Mouse (Mus musculus) liver, adult 2 months (tissue): ENCODE data around the gene Musk. TPM values are rescaled to one million over a fixed set of nuclear protein-coding genes. Genes with fewer than 3 reads are reported as not detected.

ENCODE experiments used
- DNase-seq: peaks from one replicate; pipeline ENCODE4 v3.0.0-alpha.2; 2011; ENCODE audit warnings: low read depth, low spot score; ENCODE audit errors: extremely low read depth
- H3K27ac ChIP-seq: fragments of 200-500 bp; replicated peaks from 2 replicates; pipeline ENCODE4 v1.5.1; 2012; ENCODE audit warnings: low read depth, mild to moderate bottlenecking, control low read depth, inconsistent platforms, low read length; ENCODE audit not compliant: insufficient read depth
- H3K27me3 ChIP-seq: fragments of 200-500 bp; 2 replicates; pipeline ENCODE4 v1.6.1; 2012; ENCODE audit warnings: mild to moderate bottlenecking, moderate library complexity, low read length, inconsistent platforms; ENCODE audit not compliant: control insufficient read depth, insufficient read depth
- H3K36me3 ChIP-seq: fragments of 200-500 bp; 2 replicates; pipeline ENCODE4 v1.6.1; 2012; ENCODE audit warnings: low read length, inconsistent platforms; ENCODE audit not compliant: control insufficient read depth, insufficient read depth
- H3K4me1 ChIP-seq: fragments of 200-500 bp; 2 replicates; pipeline ENCODE4 v1.6.1; 2011; ENCODE audit warnings: low read length; ENCODE audit not compliant: control insufficient read depth, insufficient read depth
- H3K4me3 ChIP-seq: fragments of 200-500 bp; 2 replicates; pipeline ENCODE4 v1.5.1; 2011; ENCODE audit warnings: low read depth, mild to moderate bottlenecking, control low read depth, low read length, moderate library complexity; ENCODE audit not compliant: insufficient read depth
- H3K79me2 ChIP-seq: fragments of 200-500 bp; 2 replicates; pipeline ENCODE4 v1.6.1; 2012; ENCODE audit warnings: inconsistent platforms, mild to moderate bottlenecking, low read length, moderate library complexity; ENCODE audit not compliant: control insufficient read depth, insufficient read depth
- H3K9ac ChIP-seq: fragments of 200-500 bp; 2 replicates; pipeline ENCODE4 v1.6.1; 2012; ENCODE audit warnings: low read depth, mild to moderate bottlenecking, control low read depth, inconsistent platforms, low read length
- CTCF ChIP-seq: fragments of 200-500 bp; IDR thresholded peaks from 2 replicates; pipeline ENCODE4 v1.5.1; 2011; ENCODE audit warnings: low read depth, low read length, control low read depth
- POLR2A ChIP-seq: fragments of 200-500 bp; IDR thresholded peaks from 2 replicates; pipeline ENCODE4 v1.6.1; 2011; ENCODE audit warnings: low read length, control low read depth; ENCODE audit not compliant: insufficient read depth; ENCODE audit errors: extremely low read depth
- WGBS: fragments of 180-500 bp; shearing (Covaris S2); methylation state at CpG from one replicate; pipeline ENCODE4 v1.1.7; 2018; 5-methylcytosine and 5-hydroxymethylcytosine counted together
- polyA plus RNA-seq: library from polyadenylated mRNA; depleted of rRNA; stranded (reverse); fragments of >200 nt; gene quantifications from 2 replicates; pipeline ENCODE4 v1.2.3, GENCODE M21; 2012
- total RNA-seq: library from RNA; depleted of rRNA; stranded (reverse); fragments of >200 nt; gene quantifications from 2 replicates; pipeline ENCODE4 v1.2.3, GENCODE M21; 2014

Musk gene
- total and polyA plus RNA-seq, 2 experiments: not detected

GRCm38 (mm10) chr4:58400861-58401341, 115.1 kb downstream of the Musk start:
- DNase-seq: no peak
- Histone ChIP-seq H3K36me3 (no peaks in the 10 kb centered on the region), H3K4me1 (no peaks in the 10 kb centered on the region), H3K27ac (no peak overlapping the region), H3K9ac (no peak overlapping the region), H3K27me3 (no peaks in the 10 kb centered on the region), H3K79me2 (no peaks in the 10 kb centered on the region), H3K4me3 (no peak overlapping the region)
- 92% methylated on average over 12 of the region's 12 CpGs for WGBS
- no peak for TF ChIP-seq POLR2A
- no peak for TF ChIP-seq CTCF

DNA sequence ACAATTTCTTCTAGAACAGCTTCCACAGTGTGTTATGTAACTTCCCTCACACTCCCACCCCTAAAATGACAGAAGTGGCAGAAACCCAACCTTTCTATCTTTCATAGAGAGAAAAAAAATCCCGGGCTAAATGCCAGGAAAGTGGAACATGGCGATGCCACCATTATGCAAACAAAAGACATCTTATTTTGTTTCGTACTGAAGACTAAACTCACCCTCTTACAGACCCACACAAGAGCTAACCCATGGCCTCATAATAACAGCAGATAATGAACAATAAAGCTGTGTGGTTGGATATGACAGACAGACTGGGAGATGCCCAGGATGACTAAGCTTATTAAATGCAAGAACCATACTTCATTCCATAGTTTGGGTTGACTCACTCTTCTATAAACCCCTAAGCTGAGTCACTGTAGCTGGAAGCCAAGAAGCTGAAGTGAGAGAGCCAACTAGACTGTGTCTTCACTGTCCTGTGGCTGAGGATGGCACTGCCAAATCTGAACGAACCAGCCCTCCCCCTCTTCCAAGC, 116.3 kb downstream of the Musk start:
- DNase-seq: no peak
- H3K4me1 ChIP-seq: no peaks in the 10 kb centered on the region
- no peaks in the 10 kb centered on the region for H3K79me2 ChIP-seq
- no peak overlapping the region for H3K9ac ChIP-seq
- WGBS: 72% methylated on average over 4 of the region's 4 CpGs
- no peaks in the 10 kb centered on the region for H3K36me3 ChIP-seq
- H3K27me3 ChIP-seq: no peaks in the 10 kb centered on the region
- TF ChIP-seq CTCF (no peak), POLR2A (no peak)
- H3K4me3 ChIP-seq: no peak overlapping the region
- no peak overlapping the region for H3K27ac ChIP-seq

- Histone ChIP-seq H3K79me2 (no peaks in the 10 kb centered on the region), H3K9ac (no peak overlapping the region), H3K36me3 (no peaks in the 10 kb centered on the region), H3K27ac (no peak overlapping the region), H3K27me3 (no peaks in the 10 kb centered on the region), H3K4me1 (no peaks in the 10 kb centered on the region), H3K4me3 (no peak overlapping the region)
- no peak for TF ChIP-seq CTCF
- no peak for TF ChIP-seq POLR2A
- DNase-seq: peak; percentile 28
- WGBS: 81% methylated on average over 13 of the region's 13 CpGs
Observed at GRCm38 (mm10) chr4:58413188-58414185, 127.7 kb downstream of the Musk start.

DNA sequence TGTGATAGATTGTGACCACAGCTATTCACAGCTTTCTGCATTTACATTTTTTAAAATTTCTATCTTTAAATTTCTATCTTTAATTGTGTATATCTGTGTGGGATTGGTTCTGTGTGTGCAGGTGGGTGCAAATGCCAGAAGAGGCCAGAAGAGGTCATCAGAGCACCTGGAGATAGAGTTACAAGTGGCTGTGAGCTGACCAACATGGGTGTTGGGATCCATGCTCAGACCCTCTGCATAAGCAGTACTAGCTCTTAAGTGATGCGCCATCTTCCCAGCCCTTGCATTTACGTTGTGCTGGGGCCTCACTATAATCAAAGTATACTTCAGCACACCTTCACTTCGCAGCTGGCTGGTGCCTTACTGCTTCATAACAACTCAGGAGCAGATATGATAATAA, 129.8 kb downstream of the Musk start:
- H3K79me2 ChIP-seq: no peaks in the 10 kb centered on the region
- H3K27me3 ChIP-seq: no peaks in the 10 kb centered on the region
- no peak overlapping the region for H3K27ac ChIP-seq
- H3K4me1 ChIP-seq: no peaks in the 10 kb centered on the region
- WGBS: 91% methylated on average over 3 of the region's 3 CpGs
- no peak for DNase-seq
- no peaks in the 10 kb centered on the region for H3K36me3 ChIP-seq
- H3K9ac ChIP-seq: no peak overlapping the region
- H3K4me3 ChIP-seq: no peak overlapping the region
- TF ChIP-seq POLR2A (no peak), CTCF (peak; percentile 19; the same call in 1 of the 2 replicates)

DNA sequence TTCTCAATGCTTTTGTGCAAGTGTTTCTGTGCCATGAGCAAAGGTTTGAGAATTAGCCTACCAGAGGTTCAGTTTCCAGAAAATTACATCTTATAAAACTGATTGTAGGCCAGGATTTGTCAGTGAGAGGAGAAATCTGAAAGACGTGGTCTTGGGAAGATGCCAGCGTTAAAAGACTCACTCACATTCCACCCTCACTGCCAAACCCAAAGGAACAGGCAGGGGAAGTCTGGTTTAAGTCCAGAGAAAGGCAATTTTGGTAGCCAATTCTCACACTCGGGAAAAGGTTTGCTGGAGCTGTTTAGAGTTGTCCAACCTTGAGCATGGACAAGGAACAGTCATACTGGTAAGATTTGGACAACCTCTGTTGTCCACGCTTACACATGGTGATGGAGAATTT, 131.6 kb downstream of the Musk start:
- Histone ChIP-seq H3K27ac (no peak overlapping the region), H3K79me2 (no peaks in the 10 kb centered on the region), H3K4me1 (no peaks in the 10 kb centered on the region), H3K4me3 (no peak overlapping the region), H3K9ac (no peak overlapping the region), H3K36me3 (no peaks in the 10 kb centered on the region), H3K27me3 (0 out of 2 replicates have a peak, but pooled peaks cover 2% of the 10 kb centered on the region)
- DNase-seq: no peak
- 75% methylated on average over 4 of the region's 4 CpGs for WGBS
- TF ChIP-seq POLR2A (no peak), CTCF (no peak)

DNA sequence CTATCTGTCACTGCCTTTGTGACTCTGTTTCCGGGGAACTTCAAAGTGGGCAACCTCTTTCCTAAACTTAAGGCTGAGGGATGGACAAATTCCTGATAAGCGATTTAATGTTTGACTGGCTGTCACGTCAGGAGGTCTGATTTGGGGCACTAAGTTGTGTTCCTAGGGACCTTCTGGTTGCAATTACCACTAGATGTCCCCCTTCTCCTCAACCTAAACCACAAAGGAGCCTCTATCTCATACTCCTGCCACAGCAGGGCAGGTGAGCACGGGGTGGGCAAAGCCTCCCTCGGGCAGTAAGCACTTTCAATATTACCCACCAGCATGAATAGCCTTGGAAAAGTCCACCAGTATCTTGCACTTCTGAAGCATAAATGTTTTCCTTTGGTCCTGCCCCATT, 133.5 kb downstream of the Musk start:
- 11% methylated on average over 5 of the region's 5 CpGs for WGBS
- H3K4me3 ChIP-seq: no peak overlapping the region
- TF ChIP-seq POLR2A (no peak), CTCF (peak; percentile 13; the same call in 1 of the 2 replicates)
- no peak for DNase-seq
- no peak overlapping the region for H3K9ac ChIP-seq
- no peaks in the 10 kb centered on the region for H3K36me3 ChIP-seq
- H3K27me3 ChIP-seq: 0 out of 2 replicates have a peak, but pooled peaks cover 2% of the 10 kb centered on the region
- H3K79me2 ChIP-seq: no peaks in the 10 kb centered on the region
- no peaks in the 10 kb centered on the region for H3K4me1 ChIP-seq
- no peak overlapping the region for H3K27ac ChIP-seq
